Mouse (Mus musculus): Measurements from ENCODE around the gene Pik3r6. TPM values are rescaled to one million over a fixed set of nuclear protein-coding genes. Genes with fewer than 3 reads are reported as not detected.

The Pik3r6 gene
- polyA plus RNA-seq, 1 experiment: 4.0 TPM

- WGBS: 89% methylated on average over 4 of the region's 4 CpGs
- no peak overlapping the region for H3K4me3 ChIP-seq (ENCODE audit: extremely low read depth, insufficient read depth, insufficient read length)
- DNase-seq (ENCODE audit: low read depth in 1 of 2, low spot score in 2 of 2): no peak
- H3K27ac ChIP-seq (ENCODE audit: insufficient read depth, low read length): no peak overlapping the region
- no peak for TF ChIP-seq POLR2A (IDR thresholded peaks at IDR 0.05; ENCODE audit: low read depth, low read length)
- TF ChIP-seq CTCF (IDR thresholded peaks at IDR 0.05; ENCODE audit: extremely low read depth, insufficient read depth, insufficient read length, insufficient replicate concordance): no peak
- H3K36me3 ChIP-seq (ENCODE audit: control insufficient read depth, insufficient read depth, low read length): no peaks in the 10 kb centered on the region
- H3K4me1 ChIP-seq (ENCODE audit: control insufficient read depth, insufficient read depth, insufficient read length): peaks cover 3% of the 10 kb centered on the region; the same call in 1 of the 2 replicates
- no peaks in the 10 kb centered on the region for H3K27me3 ChIP-seq (ENCODE audit: control insufficient read depth, insufficient read depth, low read length)
Measured at GRCm38 (mm10) chr11:68550358-68550757, 47.5 kb downstream of the Pik3r6 start.

GRCm38 (mm10) chr11:68553981-68554471 is 51.2 kb downstream of the Pik3r6 start:
- Histone ChIP-seq H3K4me3 (ENCODE audit: extremely low read depth, insufficient read depth, insufficient read length) (no peak overlapping the region), H3K36me3 (ENCODE audit: control insufficient read depth, insufficient read depth, low read length) (no peaks in the 10 kb centered on the region), H3K27ac (ENCODE audit: insufficient read depth, low read length) (no peak overlapping the region), H3K27me3 (ENCODE audit: control insufficient read depth, insufficient read depth, low read length) (no peaks in the 10 kb centered on the region), H3K4me1 (ENCODE audit: control insufficient read depth, insufficient read depth, insufficient read length) (no peaks in the 10 kb centered on the region)
- TF ChIP-seq POLR2A (IDR thresholded peaks at IDR 0.05; ENCODE audit: low read depth, low read length): no peak
- TF ChIP-seq CTCF (IDR thresholded peaks at IDR 0.05; ENCODE audit: extremely low read depth, insufficient read depth, insufficient read length, insufficient replicate concordance): no peak
- peak in 1 of 2 experiments; percentile 49 for DNase-seq (ENCODE audit: low read depth in 1 of 2, low spot score in 2 of 2)
- 32% methylated on average over 8 of the region's 8 CpGs for WGBS

GRCm38 (mm10) chr11:68555918-68556584 is 53.2 kb downstream of the Pik3r6 start, which contains the start of gene Mfsd6l:
Mfsd6l (plus strand) TSS chr11:68556186.
- Histone ChIP-seq H3K27me3 (ENCODE audit: control insufficient read depth, insufficient read depth, low read length) (no peaks in the 10 kb centered on the region), H3K36me3 (ENCODE audit: control insufficient read depth, insufficient read depth, low read length) (no peaks in the 10 kb centered on the region), H3K4me3 (ENCODE audit: extremely low read depth, insufficient read depth, insufficient read length) (no peak within 1 kb of the TSS), H3K27ac (ENCODE audit: insufficient read depth, low read length) (no peak within 1 kb of the TSS), H3K4me1 (ENCODE audit: control insufficient read depth, insufficient read depth, insufficient read length) (no peaks in the 10 kb centered on the region)
- no peak for TF ChIP-seq CTCF (IDR thresholded peaks at IDR 0.05; ENCODE audit: extremely low read depth, insufficient read depth, insufficient read length, insufficient replicate concordance)
- TF ChIP-seq POLR2A (IDR thresholded peaks at IDR 0.05; ENCODE audit: low read depth, low read length): no peak
- 44% methylated on average over 37 of the region's 37 CpGs for WGBS
- DNase-seq (ENCODE audit: low read depth in 1 of 2, low spot score in 2 of 2): no peak

- no peak for DNase-seq (ENCODE audit: low read depth in 1 of 2, low spot score in 2 of 2)
- H3K4me1 ChIP-seq (ENCODE audit: control insufficient read depth, insufficient read depth, insufficient read length): no peaks in the 10 kb centered on the region
- no peak overlapping the region for H3K4me3 ChIP-seq (ENCODE audit: extremely low read depth, insufficient read depth, insufficient read length)
- no peaks in the 10 kb centered on the region for H3K27me3 ChIP-seq (ENCODE audit: control insufficient read depth, insufficient read depth, low read length)
- TF ChIP-seq CTCF (IDR thresholded peaks at IDR 0.05; ENCODE audit: extremely low read depth, insufficient read depth, insufficient read length, insufficient replicate concordance) (no peak), POLR2A (IDR thresholded peaks at IDR 0.05; ENCODE audit: low read depth, low read length) (no peak)
- no peak overlapping the region for H3K27ac ChIP-seq (ENCODE audit: insufficient read depth, low read length)
- no peaks in the 10 kb centered on the region for H3K36me3 ChIP-seq (ENCODE audit: control insufficient read depth, insufficient read depth, low read length)
- 51% methylated on average over 1 of the region's 1 CpGs for WGBS
Measured at GRCm38 (mm10) chr11:68559546-68559945, 56.7 kb downstream of the Pik3r6 start.

- Histone ChIP-seq H3K27me3 (ENCODE audit: control insufficient read depth, insufficient read depth, low read length) (no peaks in the 10 kb centered on the region), H3K27ac (ENCODE audit: insufficient read depth, low read length) (no peak overlapping the region), H3K4me1 (ENCODE audit: control insufficient read depth, insufficient read depth, insufficient read length) (peaks cover 2% of the 10 kb centered on the region; the same call in 1 of the 2 replicates), H3K4me3 (ENCODE audit: extremely low read depth, insufficient read depth, insufficient read length) (no peak overlapping the region), H3K36me3 (ENCODE audit: control insufficient read depth, insufficient read depth, low read length) (no peaks in the 10 kb centered on the region)
- 83% methylated on average over 11 of the region's 11 CpGs for WGBS
- no peak for DNase-seq (ENCODE audit: low read depth in 1 of 2, low spot score in 2 of 2)
- TF ChIP-seq POLR2A (IDR thresholded peaks at IDR 0.05; ENCODE audit: low read depth, low read length) (no peak), CTCF (IDR thresholded peaks at IDR 0.05; ENCODE audit: extremely low read depth, insufficient read depth, insufficient read length, insufficient replicate concordance) (no peak)
Measured at GRCm38 (mm10) chr11:68561957-68562950, 59.4 kb downstream of the Pik3r6 start.

- WGBS: 80% methylated on average over 13 of the region's 13 CpGs
- H3K36me3 ChIP-seq (ENCODE audit: control insufficient read depth, insufficient read depth, low read length): no peaks in the 10 kb centered on the region
- H3K4me1 ChIP-seq (ENCODE audit: control insufficient read depth, insufficient read depth, insufficient read length): peaks cover 2% of the 10 kb centered on the region; the same call in 1 of the 2 replicates
- H3K27me3 ChIP-seq (ENCODE audit: control insufficient read depth, insufficient read depth, low read length): no peaks in the 10 kb centered on the region
- DNase-seq (ENCODE audit: low read depth in 1 of 2, low spot score in 2 of 2): no peak
- no peak overlapping the region for H3K4me3 ChIP-seq (ENCODE audit: extremely low read depth, insufficient read depth, insufficient read length)
- TF ChIP-seq POLR2A (IDR thresholded peaks at IDR 0.05; ENCODE audit: low read depth, low read length) (no peak), CTCF (IDR thresholded peaks at IDR 0.05; ENCODE audit: extremely low read depth, insufficient read depth, insufficient read length, insufficient replicate concordance) (no peak)
- no peak overlapping the region for H3K27ac ChIP-seq (ENCODE audit: insufficient read depth, low read length)
Measured at GRCm38 (mm10) chr11:68564356-68565031, 61.7 kb downstream of the Pik3r6 start.
